Mouse (Mus musculus) testis, adult 2 months (tissue): ENCODE results near the gene 4930453N24Rik.
A peak's percentile ranks its signal among the peaks of the same experiment; 100 is the strongest.

Source experiments
- CTCF ChIP-seq: fragments of 200-500 bp; IDR thresholded peaks from 2 replicates; pipeline ENCODE4 v1.5.1; 2012; ENCODE audit warnings: low read depth, mild to moderate bottlenecking, inconsistent platforms, low read length, moderate library complexity; ENCODE audit not compliant: control insufficient read depth, insufficient read depth, insufficient replicate concordance
- POLR2A ChIP-seq: fragments of 200-500 bp; IDR thresholded peaks from 2 replicates; pipeline ENCODE4 v1.6.1; 2012; ENCODE audit warnings: low read depth, mild to moderate bottlenecking, inconsistent platforms, low read length, moderate library complexity; ENCODE audit not compliant: control insufficient read depth

DNA sequence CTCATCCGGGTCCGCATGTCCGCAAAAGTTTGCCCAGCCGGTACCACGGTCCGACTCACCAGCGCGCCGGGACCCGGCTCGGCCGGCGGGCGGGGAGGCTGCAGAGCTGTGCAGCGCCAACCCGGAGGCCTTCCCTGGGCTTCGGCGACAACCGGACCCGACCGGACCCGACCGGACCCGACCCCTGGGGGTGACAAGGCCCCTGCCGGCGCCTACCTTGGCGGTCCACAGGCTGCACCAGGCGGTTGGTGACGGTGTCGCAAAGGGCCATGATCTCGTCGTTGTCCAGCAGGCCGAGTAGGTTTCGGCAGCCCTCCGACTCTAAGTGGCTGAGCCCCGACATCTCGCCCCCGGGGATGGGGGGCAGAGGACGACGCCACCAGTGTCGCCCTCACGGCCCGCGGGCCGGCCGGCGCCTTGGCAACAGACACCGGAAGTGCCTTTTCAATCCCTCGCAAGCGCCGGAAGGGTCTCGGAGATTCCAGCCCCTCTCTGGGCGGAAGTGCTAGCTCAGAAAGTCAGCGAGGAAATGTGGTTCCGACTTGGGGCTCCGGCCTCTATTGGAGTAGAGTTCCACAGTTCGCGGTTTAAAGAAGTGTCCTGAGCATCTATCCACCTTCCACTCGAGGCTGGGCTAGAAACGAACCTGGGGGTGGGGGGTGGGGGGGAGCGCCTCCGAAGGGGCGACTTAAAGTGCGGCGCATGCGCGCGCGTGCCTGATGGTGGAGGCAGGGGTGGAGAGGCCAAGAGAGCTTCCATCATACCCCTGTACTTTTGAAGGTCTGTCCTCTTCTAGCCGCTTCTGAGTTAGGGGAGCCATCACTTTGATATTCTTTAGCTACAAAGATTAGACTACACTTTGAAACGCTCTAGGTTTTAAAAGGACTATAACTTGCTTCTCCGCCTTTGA, at the start of gene 4930453N24Rik:
- TF ChIP-seq CTCF (no peak), POLR2A (peak; percentile 83)
